Mouse (Mus musculus): Measurements from ENCODE around the gene Cpsf2.
"Not testable (repeated sequence)": the region's sequence is repeated elsewhere in the genome, so short reads cannot be mapped to it uniquely, and the experiment has no call there.

Gene Cpsf2

GRCm38 (mm10) chr12:101975601-101976571 is at the start of gene Cpsf2:
Gene Cpsf2 (plus strand): TSS chr12:101975988.
- peak; percentile 84 to 92 for DNase-seq

DNA sequence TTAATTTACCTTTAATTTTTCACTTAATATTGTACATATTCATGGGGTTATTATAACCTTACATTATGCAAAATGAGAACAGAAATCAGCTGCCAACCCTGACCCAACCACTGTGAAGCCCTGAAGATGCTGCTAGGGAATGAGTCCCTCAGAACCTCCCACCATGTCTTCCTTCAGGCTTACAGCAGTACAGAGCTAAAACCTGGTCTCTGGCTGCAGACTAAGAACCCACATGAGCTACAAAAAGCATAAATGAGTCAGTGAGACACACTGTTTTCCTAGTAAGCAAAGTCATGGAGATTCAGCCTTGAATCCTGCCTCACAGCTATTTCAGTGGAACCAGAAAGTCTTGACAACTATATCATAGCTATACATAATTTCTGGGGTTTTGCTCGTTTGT is 47.4 kb upstream of the Cpsf2 start:
- DNase-seq: no peak

- no peak for DNase-seq
Observed at GRCm38 (mm10) chr12:101935223-101935622, 40.6 kb upstream of the Cpsf2 start.

- no peak for DNase-seq
Observed at GRCm38 (mm10) chr12:101937572-101937971, 38.2 kb upstream of the Cpsf2 start.

DNA sequence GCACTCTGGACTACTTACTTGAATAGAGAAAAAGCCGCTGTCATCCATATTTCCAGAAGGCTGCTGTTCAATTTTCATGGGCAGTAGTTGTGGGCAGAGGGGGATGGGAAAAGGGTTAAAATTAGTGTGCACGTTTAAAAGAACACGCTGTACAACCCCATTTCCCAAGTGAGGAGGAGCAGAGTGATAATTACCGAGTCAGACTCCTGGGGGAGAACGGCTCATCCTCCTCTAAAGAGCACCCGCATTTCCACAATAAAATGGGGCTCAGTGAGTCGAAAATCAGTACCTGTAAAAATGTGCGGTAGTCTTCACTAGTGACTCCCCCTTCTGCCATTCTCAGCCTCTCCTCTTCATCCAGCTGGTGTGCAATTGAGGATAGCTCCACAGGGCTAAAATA is 27.8 kb upstream of the Cpsf2 start:
- DNase-seq: no peak

DNA sequence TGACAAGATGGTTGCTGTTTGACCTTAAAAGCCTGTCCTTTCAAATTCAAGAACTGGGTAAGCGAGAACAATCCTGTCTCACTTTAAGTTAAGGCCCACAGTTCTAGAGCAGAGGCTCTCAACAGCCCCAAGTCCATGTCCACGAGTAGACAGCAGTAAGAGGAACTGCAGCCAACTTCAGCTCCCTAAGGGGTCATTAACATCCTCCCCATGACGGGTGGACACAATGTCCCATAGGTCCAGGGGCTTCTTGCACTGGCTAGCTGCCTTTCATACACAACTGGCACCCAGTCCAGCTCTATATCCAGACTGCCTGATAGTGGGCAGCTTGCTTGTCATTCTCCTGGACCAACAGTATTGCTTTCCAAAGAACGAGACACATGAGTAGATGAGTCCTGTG is 27.0 kb upstream of the Cpsf2 start:
- DNase-seq: peak in 1 of 2 experiments; percentile 6

DNA sequence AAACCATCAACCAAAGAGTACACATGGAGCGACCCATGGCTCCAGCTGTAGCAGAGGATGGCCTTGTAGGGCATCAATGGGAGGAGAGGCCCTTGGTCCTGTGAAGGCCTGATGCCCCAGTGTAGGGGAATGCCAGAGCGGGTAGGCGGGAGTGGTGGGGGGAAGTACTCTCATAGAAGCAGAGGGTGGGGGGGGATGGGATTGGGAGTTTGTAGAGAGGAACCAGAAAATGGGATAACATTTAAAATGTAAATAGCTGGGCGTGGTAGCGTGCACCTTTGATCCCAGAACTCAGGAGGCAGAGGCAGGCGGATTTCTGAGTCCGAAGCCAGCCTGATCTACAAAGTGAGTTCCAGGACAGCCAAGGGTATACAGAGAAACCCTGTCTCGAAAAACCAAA is 20.0 kb upstream of the Cpsf2 start:
- not testable (repeated sequence) for DNase-seq

GRCm38 (mm10) chr12:101957079-101957941 is 18.5 kb upstream of the Cpsf2 start:
- DNase-seq: no peak

- DNase-seq: peak; percentile 99
Observed at GRCm38 (mm10) chr12:101957942-101958544, 17.7 kb upstream of the Cpsf2 start, which contains the start of gene Atxn3. Gene Atxn3 (minus strand): TSS chr12:101958246.

DNA sequence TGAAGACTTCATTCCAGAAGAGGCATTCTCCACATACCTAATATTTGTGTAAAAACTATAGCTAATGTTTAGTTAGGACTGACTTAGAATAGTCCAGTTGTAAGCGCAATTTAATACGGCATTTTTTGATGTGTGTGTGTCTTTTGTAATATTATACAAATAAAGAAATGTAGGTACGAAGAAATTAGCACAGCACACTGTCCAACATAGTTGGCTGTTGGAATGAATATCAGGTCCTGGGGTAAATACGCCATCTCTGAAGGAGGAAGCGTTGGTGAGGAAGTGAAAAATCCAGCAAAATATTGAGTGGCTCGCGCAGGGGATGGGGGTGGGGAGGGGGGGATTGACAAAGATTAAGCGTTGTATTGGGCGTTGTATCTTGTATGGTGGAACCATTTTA is 17.2 kb upstream of the Cpsf2 start:
- no peak for DNase-seq

- not testable (repeated sequence) for DNase-seq
Observed at GRCm38 (mm10) chr12:101958960-101959780, 16.6 kb upstream of the Cpsf2 start.

DNA sequence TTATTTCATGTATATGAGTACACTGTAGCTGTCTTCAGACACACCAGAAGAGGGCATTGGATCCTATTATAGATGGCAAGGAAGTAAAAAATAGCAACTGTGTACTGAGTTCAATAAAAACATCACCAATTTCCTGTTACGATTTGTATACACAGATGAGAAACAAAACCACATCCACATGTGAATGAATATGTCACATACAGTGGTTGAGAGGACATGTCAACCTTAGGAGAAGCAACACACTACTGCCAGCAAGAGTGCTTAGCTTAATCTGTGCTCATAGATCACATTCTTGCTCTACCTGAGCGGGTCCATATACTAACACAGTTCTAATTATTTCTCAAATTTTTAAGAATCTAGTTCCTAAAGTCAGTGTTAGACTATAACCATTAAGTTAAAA is 4.5 kb upstream of the Cpsf2 start:
- DNase-seq: no peak

GRCm38 (mm10) chr12:101972230-101972629 is 3.6 kb upstream of the Cpsf2 start:
- DNase-seq: no peak

GRCm38 (mm10) chr12:101974571-101974970 is 1.2 kb upstream of the Cpsf2 start:
- no peak for DNase-seq

DNA sequence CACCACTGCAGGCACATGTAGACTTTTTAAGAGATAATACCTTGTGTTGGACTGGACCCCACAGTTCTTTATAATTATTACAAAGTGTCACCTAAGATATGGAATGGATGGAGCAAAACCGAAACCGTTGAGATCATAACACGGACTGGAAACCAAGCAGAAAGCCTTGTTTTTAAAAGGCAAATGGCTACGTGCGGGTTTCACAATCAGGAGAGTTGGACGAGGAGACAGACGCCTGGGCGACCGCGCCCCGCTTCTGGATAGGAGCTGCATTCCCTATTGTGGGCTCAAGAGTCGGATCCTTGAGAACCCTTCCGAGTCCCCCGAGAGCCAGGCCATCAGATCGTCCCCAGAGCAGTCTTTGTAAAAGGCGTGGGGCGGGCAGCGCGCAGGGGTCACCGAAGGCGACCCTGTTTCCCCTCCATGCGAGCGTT is 604 bp upstream of the Cpsf2 start:
- no peak for DNase-seq

DNA sequence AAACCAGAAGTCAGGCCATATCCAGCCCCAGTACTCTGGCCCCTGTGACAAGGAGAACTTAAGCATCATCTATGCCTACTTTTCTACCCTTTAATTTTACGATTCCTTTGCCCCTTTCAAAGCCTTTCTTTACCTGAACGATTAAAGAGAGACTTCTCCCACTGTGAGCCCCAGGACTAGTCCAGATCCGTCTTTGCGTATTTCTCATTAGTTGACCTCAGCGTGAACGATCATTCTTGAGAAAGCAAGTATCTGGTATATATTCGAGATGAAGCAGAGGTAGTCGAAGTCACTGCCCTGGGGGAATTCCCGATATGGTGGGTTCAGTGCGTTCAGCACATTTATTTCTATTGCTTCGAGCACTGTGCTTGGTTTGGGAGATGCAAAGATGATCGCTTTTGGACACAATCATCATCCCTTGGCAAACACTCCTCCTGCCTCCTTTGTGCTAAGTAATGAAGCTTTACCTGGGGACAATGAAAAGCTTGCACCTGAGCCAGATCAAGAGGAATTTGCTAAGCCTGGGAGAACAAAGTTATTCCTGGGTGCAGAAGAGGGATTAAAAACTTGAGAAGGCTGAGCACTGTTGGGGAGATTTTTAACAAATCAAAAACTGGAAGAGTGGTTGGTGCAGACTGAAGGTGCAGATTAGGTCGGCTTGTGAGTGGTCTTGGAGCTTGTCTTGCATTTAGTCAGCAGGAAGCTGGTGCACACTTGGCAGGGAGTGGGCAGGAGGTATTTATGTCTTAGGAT is 1.0 kb downstream of the Cpsf2 start:
- no peak for DNase-seq

DNA sequence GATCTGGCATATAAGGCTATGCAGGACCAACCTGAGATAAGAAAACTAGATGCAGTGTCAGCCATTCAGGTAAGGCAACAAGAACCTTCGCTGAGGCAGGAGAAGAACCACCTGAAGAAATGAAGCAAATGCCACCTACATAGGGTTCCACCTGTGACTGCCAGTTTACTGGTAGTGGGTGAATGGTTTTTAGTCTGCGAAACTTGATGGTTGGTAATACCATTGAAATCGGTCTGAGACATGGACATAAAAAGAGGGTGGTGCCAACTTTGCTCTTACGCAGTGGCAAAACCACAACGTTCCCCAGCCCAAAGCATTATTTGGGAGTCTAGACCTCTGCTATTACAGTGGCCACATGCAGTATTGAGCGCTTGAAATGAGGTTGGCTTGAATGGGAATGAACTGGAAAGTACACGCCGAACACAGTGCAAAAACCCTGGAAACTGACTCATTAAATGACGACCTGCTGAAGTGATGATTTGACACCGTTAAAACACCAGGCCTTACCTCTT is 1.7 kb downstream of the Cpsf2 start:
- DNase-seq: no peak

GRCm38 (mm10) chr12:101978162-101978561 is 2.4 kb downstream of the Cpsf2 start:
- no peak for DNase-seq

DNA sequence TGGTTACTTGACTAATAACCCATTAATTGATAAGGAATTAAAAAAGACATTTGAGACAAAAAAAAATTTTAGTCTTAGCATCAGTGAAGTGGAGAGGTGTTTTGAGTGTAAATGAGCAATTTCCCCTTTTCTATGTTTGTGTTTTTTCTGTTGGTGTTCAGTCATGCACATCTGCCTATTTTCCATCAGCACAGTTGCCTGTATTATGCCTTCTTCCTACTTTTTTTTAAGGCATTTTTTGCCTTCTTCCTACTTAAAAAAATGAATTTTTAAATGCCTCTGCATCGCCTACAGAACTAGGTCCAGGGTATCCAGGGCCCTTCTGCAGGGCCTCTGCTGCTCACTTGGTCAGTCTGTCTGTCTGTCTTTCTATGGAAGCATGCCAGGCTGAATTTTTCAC is 2.8 kb downstream of the Cpsf2 start:
- DNase-seq: no peak

DNA sequence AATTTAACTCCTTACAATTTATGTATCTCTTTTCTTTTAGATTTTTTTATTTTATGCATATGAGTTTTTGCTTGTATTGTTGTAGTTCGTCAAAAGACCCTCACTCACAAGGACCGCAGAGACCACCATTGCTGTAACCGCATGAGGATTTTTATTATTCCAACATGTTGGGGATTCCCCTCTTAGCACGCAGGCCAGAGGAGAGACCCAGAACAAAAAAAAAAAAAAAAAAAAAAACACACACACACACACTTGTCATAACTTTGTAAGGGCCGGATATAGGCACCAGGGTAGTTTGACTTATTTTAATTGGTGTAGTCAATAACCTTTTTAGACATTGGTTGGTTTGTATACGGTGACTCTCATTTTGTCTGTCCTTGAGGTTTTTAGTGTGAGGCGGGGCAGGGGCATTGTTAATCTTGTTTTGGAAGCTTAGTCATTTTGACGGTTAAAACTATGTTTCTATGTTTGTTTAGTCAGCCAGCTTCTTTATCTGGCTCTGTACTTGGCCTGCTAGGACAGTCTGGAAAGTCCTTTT is 3.5 kb downstream of the Cpsf2 start:
- no peak for DNase-seq

- DNase-seq: no peak
Observed at GRCm38 (mm10) chr12:101980266-101980665, 4.5 kb downstream of the Cpsf2 start.

Measured in kidney, postnatal 4 days (tissue).